Mouse (Mus musculus): ENCODE measurements at regions not wholly inside any gene's neighbourhood (a gene's known extent, or its start where the extent isn't known, plus 50 kb on each side); places are given as distances from the start of the nearest gene placed in this dataset.

GRCm38 (mm10) chr16:77704726-77705125 lies 102.8 kb upstream of the Gm11146 start:
- no peak for DNase-seq (ENCODE audit: extremely low read depth, low read depth, low spot score)
- Histone ChIP-seq H3K4me3 (ENCODE audit: insufficient read depth, low read depth, low read length) (no peak overlapping the region), H3K79me2 (ENCODE audit: control insufficient read depth, insufficient read depth, low read length) (no peaks in the 10 kb centered on the region), H3K27me3 (ENCODE audit: control insufficient read depth, insufficient read depth, low read length) (no peaks in the 10 kb centered on the region), H3K27ac (replicated peaks; ENCODE audit: insufficient read depth, low read depth, low read length) (no peak overlapping the region), H3K4me1 (ENCODE audit: control insufficient read depth, insufficient read depth, low read length) (no peaks in the 10 kb centered on the region), H3K9ac (ENCODE audit: low read depth, low read length) (no peak overlapping the region), H3K36me3 (ENCODE audit: control insufficient read depth, insufficient read depth, low read length) (no peaks in the 10 kb centered on the region)
- WGBS, result 83% methylated on average over 6 of the region's 6 CpGs
- no peak for TF ChIP-seq CTCF (IDR thresholded peaks at IDR 0.05; ENCODE audit: low read depth, low read length)
- TF ChIP-seq POLR2A (IDR thresholded peaks at IDR 0.05; ENCODE audit: extremely low read depth, insufficient read depth, low read length), result no peak

- H3K27ac ChIP-seq (replicated peaks; ENCODE audit: insufficient read depth, low read depth, low read length), result no peak overlapping the region
- no peak overlapping the region for H3K4me3 ChIP-seq (ENCODE audit: insufficient read depth, low read depth, low read length)
- no peak overlapping the region for H3K9ac ChIP-seq (ENCODE audit: low read depth, low read length)
- 83% methylated on average over 1 of the region's 1 CpGs for WGBS
- no peaks in the 10 kb centered on the region for H3K27me3 ChIP-seq (ENCODE audit: control insufficient read depth, insufficient read depth, low read length)
- no peak for DNase-seq (ENCODE audit: extremely low read depth, low read depth, low spot score)
- TF ChIP-seq POLR2A (IDR thresholded peaks at IDR 0.05; ENCODE audit: extremely low read depth, insufficient read depth, low read length), result no peak
- no peak for TF ChIP-seq CTCF (IDR thresholded peaks at IDR 0.05; ENCODE audit: low read depth, low read length)
- H3K4me1 ChIP-seq (ENCODE audit: control insufficient read depth, insufficient read depth, low read length), result no peaks in the 10 kb centered on the region
- no peaks in the 10 kb centered on the region for H3K36me3 ChIP-seq (ENCODE audit: control insufficient read depth, insufficient read depth, low read length)
- H3K79me2 ChIP-seq (ENCODE audit: control insufficient read depth, insufficient read depth, low read length), result no peaks in the 10 kb centered on the region
Observed at GRCm38 (mm10) chr16:77695443-77695842, 93.5 kb upstream of the Gm11146 start.

DNA sequence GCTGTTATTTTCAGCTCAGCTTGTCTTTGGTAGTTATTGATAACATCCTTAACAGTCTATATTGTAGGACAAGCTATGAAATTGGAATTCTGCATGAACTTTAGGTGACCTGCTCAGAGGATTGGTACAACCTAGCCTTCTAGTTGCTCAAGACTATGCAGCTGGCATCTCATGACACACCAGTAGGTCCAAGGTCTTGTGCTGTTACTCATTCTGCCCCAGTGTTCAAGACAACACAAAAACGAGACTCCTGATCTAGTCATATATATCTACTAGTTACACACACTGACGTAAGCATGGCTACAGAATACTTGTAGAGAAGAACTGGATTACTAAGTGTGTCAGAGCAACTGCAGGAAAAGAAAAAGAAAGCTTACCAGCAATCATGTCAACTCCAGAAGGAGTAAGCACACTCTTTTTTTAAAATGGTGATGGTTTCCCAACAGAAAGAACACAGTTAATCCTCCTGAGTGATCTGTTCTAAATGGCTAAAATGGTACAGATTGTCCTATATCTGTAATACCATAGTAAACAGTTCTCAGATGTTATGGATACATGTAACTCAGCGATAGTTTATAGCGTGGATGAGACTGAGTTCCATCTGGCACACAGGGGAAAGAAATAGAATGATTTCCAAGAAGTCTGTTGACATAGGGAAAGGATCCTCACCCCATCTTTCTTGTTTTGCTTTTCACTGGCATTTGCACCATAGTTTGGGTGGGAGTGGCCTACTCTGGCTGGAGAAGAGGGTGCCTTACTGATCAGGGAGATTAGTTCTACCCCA lies 85.4 kb upstream of the Gm11146 start:
- no peaks in the 10 kb centered on the region for H3K4me1 ChIP-seq (ENCODE audit: control insufficient read depth, insufficient read depth, low read length)
- no peaks in the 10 kb centered on the region for H3K27me3 ChIP-seq (ENCODE audit: control insufficient read depth, insufficient read depth, low read length)
- H3K9ac ChIP-seq (ENCODE audit: low read depth, low read length), result no peak overlapping the region
- no peak overlapping the region for H3K4me3 ChIP-seq (ENCODE audit: insufficient read depth, low read depth, low read length)
- no peak overlapping the region for H3K27ac ChIP-seq (replicated peaks; ENCODE audit: insufficient read depth, low read depth, low read length)
- H3K79me2 ChIP-seq (ENCODE audit: control insufficient read depth, insufficient read depth, low read length), result no peaks in the 10 kb centered on the region
- TF ChIP-seq CTCF (IDR thresholded peaks at IDR 0.05; ENCODE audit: low read depth, low read length) (no peak), POLR2A (IDR thresholded peaks at IDR 0.05; ENCODE audit: extremely low read depth, insufficient read depth, low read length) (no peak)
- no peaks in the 10 kb centered on the region for H3K36me3 ChIP-seq (ENCODE audit: control insufficient read depth, insufficient read depth, low read length)
- 91% methylated on average over 4 of the region's 4 CpGs for WGBS
- no peak for DNase-seq (ENCODE audit: extremely low read depth, low read depth, low spot score)

DNA sequence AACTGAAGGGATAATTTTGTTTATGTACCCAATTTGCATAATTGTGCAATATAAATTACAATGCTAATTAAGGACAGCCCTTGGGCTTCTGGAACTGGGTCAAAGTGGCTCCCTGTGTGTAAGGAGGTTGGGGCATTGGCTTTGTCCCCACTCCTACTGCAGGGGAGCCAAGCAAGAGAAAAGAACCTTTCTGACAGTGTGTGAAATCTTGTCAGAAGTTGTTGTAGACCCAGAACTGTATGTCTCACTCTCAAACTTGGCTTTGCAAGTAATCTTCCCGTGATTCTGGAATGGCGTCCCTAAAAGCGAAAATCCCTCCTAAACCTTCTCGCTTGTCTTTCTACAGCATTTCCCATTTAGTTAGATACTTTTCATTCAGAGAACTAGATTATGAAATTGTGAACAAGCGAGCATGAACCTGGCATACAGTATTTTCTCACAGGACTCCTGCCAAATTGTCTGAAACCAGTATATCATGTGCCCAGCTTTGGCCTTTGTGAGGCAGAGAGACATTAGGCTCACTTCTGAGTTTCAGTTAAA lies 83.8 kb upstream of the Gm11146 start:
- H3K27me3 ChIP-seq (ENCODE audit: control insufficient read depth, insufficient read depth, low read length), result no peaks in the 10 kb centered on the region
- H3K9ac ChIP-seq (ENCODE audit: low read depth, low read length), result no peak overlapping the region
- WGBS, result 85% methylated on average over 5 of the region's 5 CpGs
- H3K4me1 ChIP-seq (ENCODE audit: control insufficient read depth, insufficient read depth, low read length), result no peaks in the 10 kb centered on the region
- H3K4me3 ChIP-seq (ENCODE audit: insufficient read depth, low read depth, low read length), result no peak overlapping the region
- H3K27ac ChIP-seq (replicated peaks; ENCODE audit: insufficient read depth, low read depth, low read length), result no peak overlapping the region
- H3K79me2 ChIP-seq (ENCODE audit: control insufficient read depth, insufficient read depth, low read length), result no peaks in the 10 kb centered on the region
- TF ChIP-seq CTCF (IDR thresholded peaks at IDR 0.05; ENCODE audit: low read depth, low read length), result no peak
- no peak for TF ChIP-seq POLR2A (IDR thresholded peaks at IDR 0.05; ENCODE audit: extremely low read depth, insufficient read depth, low read length)
- peak; percentile 15 for DNase-seq (ENCODE audit: extremely low read depth, low read depth, low spot score)
- H3K36me3 ChIP-seq (ENCODE audit: control insufficient read depth, insufficient read depth, low read length), result no peaks in the 10 kb centered on the region

GRCm38 (mm10) chr16:77684521-77684920 lies 82.6 kb upstream of the Gm11146 start:
- Histone ChIP-seq H3K27me3 (ENCODE audit: control insufficient read depth, insufficient read depth, low read length) (no peaks in the 10 kb centered on the region), H3K9ac (ENCODE audit: low read depth, low read length) (no peak overlapping the region), H3K79me2 (ENCODE audit: control insufficient read depth, insufficient read depth, low read length) (no peaks in the 10 kb centered on the region), H3K4me3 (ENCODE audit: insufficient read depth, low read depth, low read length) (no peak overlapping the region), H3K27ac (replicated peaks; ENCODE audit: insufficient read depth, low read depth, low read length) (no peak overlapping the region), H3K36me3 (ENCODE audit: control insufficient read depth, insufficient read depth, low read length) (no peaks in the 10 kb centered on the region), H3K4me1 (ENCODE audit: control insufficient read depth, insufficient read depth, low read length) (no peaks in the 10 kb centered on the region)
- TF ChIP-seq CTCF (IDR thresholded peaks at IDR 0.05; ENCODE audit: low read depth, low read length) (no peak), POLR2A (IDR thresholded peaks at IDR 0.05; ENCODE audit: extremely low read depth, insufficient read depth, low read length) (no peak)
- 87% methylated on average over 2 of the region's 2 CpGs for WGBS
- DNase-seq (ENCODE audit: extremely low read depth, low read depth, low spot score), result no peak

- no peak for DNase-seq (ENCODE audit: extremely low read depth, low read depth, low spot score)
- Histone ChIP-seq H3K4me3 (ENCODE audit: insufficient read depth, low read depth, low read length) (no peak overlapping the region), H3K79me2 (ENCODE audit: control insufficient read depth, insufficient read depth, low read length) (no peaks in the 10 kb centered on the region), H3K4me1 (ENCODE audit: control insufficient read depth, insufficient read depth, low read length) (no peaks in the 10 kb centered on the region), H3K27me3 (ENCODE audit: control insufficient read depth, insufficient read depth, low read length) (no peaks in the 10 kb centered on the region), H3K27ac (replicated peaks; ENCODE audit: insufficient read depth, low read depth, low read length) (no peak overlapping the region), H3K36me3 (ENCODE audit: control insufficient read depth, insufficient read depth, low read length) (no peaks in the 10 kb centered on the region), H3K9ac (ENCODE audit: low read depth, low read length) (no peak overlapping the region)
- no peak for TF ChIP-seq POLR2A (IDR thresholded peaks at IDR 0.05; ENCODE audit: extremely low read depth, insufficient read depth, low read length)
- 91% methylated on average over 2 of the region's 2 CpGs for whole genome bisulfite sequencing
Observed at GRCm38 (mm10) chr16:77679234-77679633, 77.3 kb upstream of the Gm11146 start.
